Mouse (Mus musculus) liver, embryonic 15.5 days (tissue): ENCODE data around the gene Nt5c3b. TPM values are rescaled to one million over a fixed set of nuclear protein-coding genes. Genes with fewer than 3 reads are reported as not detected.
A peak's percentile ranks its signal among the peaks of the same experiment; 100 is the strongest.

Experiments used
- ATAC-seq: fragments of 200-750 bp; cut with Nextera tagmentation; 2 replicates; pipeline ENCODE4 v1.8.0; 2017; ENCODE audit warnings: moderate number of reproducible peaks, mild to moderate bottlenecking, moderate library complexity; ENCODE audit not compliant: insufficient read depth
- H3K27ac ChIP-seq: fragments of 300-500 bp; sonication (generic); replicated peaks from 2 replicates; pipeline ENCODE4 v1.5.1; 2015; ENCODE audit warnings: mild to moderate bottlenecking, inconsistent platforms
- H3K27me3 ChIP-seq: fragments of 300-500 bp; sonication (generic); 2 replicates; pipeline ENCODE4 v1.6.1; 2015; ENCODE audit warnings: mild to moderate bottlenecking, inconsistent platforms
- H3K36me3 ChIP-seq: fragments of 300-500 bp; sonication (generic); replicated peaks from 2 replicates; pipeline ENCODE4 v1.6.1; 2015; ENCODE audit warnings: moderate library complexity, mild to moderate bottlenecking, inconsistent platforms
- H3K4me1 ChIP-seq: fragments of 300-500 bp; sonication (generic); replicated peaks from 2 replicates; pipeline ENCODE4 v1.6.1; 2015; ENCODE audit warnings: inconsistent platforms
- H3K4me2 ChIP-seq: fragments of 300-500 bp; sonication (generic); 2 replicates; pipeline ENCODE4 v1.6.1; 2015; ENCODE audit warnings: moderate library complexity, mild to moderate bottlenecking, inconsistent platforms
- H3K4me3 ChIP-seq: fragments of 300-500 bp; sonication (generic); replicated peaks from 2 replicates; pipeline ENCODE4 v1.5.1; 2015; ENCODE audit warnings: mild to moderate bottlenecking, inconsistent platforms
- H3K9ac ChIP-seq: fragments of 300-500 bp; sonication (generic); 2 replicates; pipeline ENCODE4 v1.6.1; 2015; ENCODE audit warnings: moderate library complexity, mild to moderate bottlenecking, inconsistent platforms
- H3K9me3 ChIP-seq: fragments of 300-500 bp; sonication (generic); replicated peaks from 2 replicates; pipeline ENCODE4 v1.6.1; 2016; ENCODE audit warnings: inconsistent platforms
- WGBS: fragments of 180-500 bp; shearing (Covaris S2); methylation state at CpG from one replicate; pipeline ENCODE4 v1.1.7; 2015; ENCODE audit warnings: mixed read lengths; ENCODE audit not compliant: insufficient replicate concordance; 5-methylcytosine and 5-hydroxymethylcytosine counted together
- polyA plus RNA-seq: library from polyadenylated mRNA; unstranded; fragments of >200 nt; fragmentation: Nextera tagmentation; extraction: Ambion mirVana; gene quantifications from 2 replicates; pipeline ENCODE4 v1.2.1, GENCODE M21; 2015

Nt5c3b gene
- polyA plus RNA-seq, 1 experiment from 2014 or later = 17.7 TPM

GRCm38 (mm10) chr11:100465229-100465792 lies 23.7 kb upstream of the Nt5c3b start:
- Histone ChIP-seq H3K4me3 (no peak overlapping the region), H3K36me3 (peaks cover 23% of the 10 kb centered on the region), H3K27ac (no peak overlapping the region; the same call in 1 of the 2 replicates), H3K4me2 (no peak overlapping the region), H3K9me3 (no peaks in the 10 kb centered on the region), H3K9ac (no peak overlapping the region), H3K4me1 (peaks cover 18% of the 10 kb centered on the region), H3K27me3 (no peaks in the 10 kb centered on the region)
- no peak; the same call in 1 of the 2 replicates for ATAC-seq
- WGBS = 49% methylated on average over 1 of the region's 1 CpGs

- Histone ChIP-seq H3K27ac (no peak overlapping the region), H3K4me3 (no peak overlapping the region), H3K9ac (no peak overlapping the region), H3K9me3 (no peaks in the 10 kb centered on the region), H3K27me3 (no peaks in the 10 kb centered on the region), H3K36me3 (peaks cover 28% of the 10 kb centered on the region), H3K4me2 (no peak overlapping the region), H3K4me1 (peaks cover 12% of the 10 kb centered on the region)
- ATAC-seq = no peak
- WGBS = 88% methylated on average over 10 of the region's 10 CpGs
Observed at GRCm38 (mm10) chr11:100462699-100463098, 21.1 kb upstream of the Nt5c3b start.

- Histone ChIP-seq H3K4me2 (no peak overlapping the region), H3K27me3 (no peaks in the 10 kb centered on the region), H3K27ac (no peak overlapping the region), H3K36me3 (peaks cover 20% of the 10 kb centered on the region), H3K4me1 (no peaks in the 10 kb centered on the region), H3K9me3 (no peaks in the 10 kb centered on the region), H3K9ac (no peak overlapping the region), H3K4me3 (no peak overlapping the region)
- WGBS = 74% methylated on average over 5 of the region's 5 CpGs
- ATAC-seq = no peak
Observed at GRCm38 (mm10) chr11:100457711-100458110, 16.1 kb upstream of the Nt5c3b start.

- ATAC-seq = no peak
- H3K9ac ChIP-seq = no peak overlapping the region
Observed at GRCm38 (mm10) chr11:100457247-100457646, 15.6 kb upstream of the Nt5c3b start.

GRCm38 (mm10) chr11:100442625-100443024 lies 1.0 kb upstream of the Nt5c3b start:
- 74% methylated on average over 6 of the region's 6 CpGs for WGBS
- Histone ChIP-seq H3K27ac (no peak overlapping the region), H3K9ac (no peak overlapping the region), H3K4me3 (no peak overlapping the region), H3K4me2 (no peak overlapping the region), H3K4me1 (peaks cover 20% of the 10 kb centered on the region), H3K27me3 (no peaks in the 10 kb centered on the region; the same call in 1 of the 2 replicates), H3K9me3 (no peaks in the 10 kb centered on the region), H3K36me3 (no peaks in the 10 kb centered on the region)
- no peak for ATAC-seq

More at GRCm38 (mm10) chr11:100457247-100457646, 15.6 kb upstream of the Nt5c3b start:
- H3K4me3 ChIP-seq = no peak overlapping the region
- no peaks in the 10 kb centered on the region for H3K9me3 ChIP-seq
- WGBS = 65% methylated on average over 4 of the region's 4 CpGs
- H3K27ac ChIP-seq = no peak overlapping the region
- H3K4me2 ChIP-seq = no peak overlapping the region
- peaks cover 18% of the 10 kb centered on the region for H3K36me3 ChIP-seq
- H3K4me1 ChIP-seq = no peaks in the 10 kb centered on the region
- no peaks in the 10 kb centered on the region for H3K27me3 ChIP-seq

- peaks cover 20% of the 10 kb centered on the region for H3K4me1 ChIP-seq
- no peak overlapping the region for H3K27ac ChIP-seq
- ATAC-seq = peak; percentile 87
- H3K36me3 ChIP-seq = no peaks in the 10 kb centered on the region
- peak overlapping the region; percentile 68 for H3K4me3 ChIP-seq
- peak overlapping the region; percentile 92 for H3K4me2 ChIP-seq
- no peaks in the 10 kb centered on the region for H3K9me3 ChIP-seq
- H3K9ac ChIP-seq = peak overlapping the region; percentile 69
- no peaks in the 10 kb centered on the region; the same call in 1 of the 2 replicates for H3K27me3 ChIP-seq
- WGBS = 1% methylated on average over 52 of the region's 52 CpGs
Observed at GRCm38 (mm10) chr11:100440691-100441522, 701 bp downstream of the Nt5c3b start.

GRCm38 (mm10) chr11:100437901-100438300 lies 3.7 kb downstream of the Nt5c3b start:
- Histone ChIP-seq H3K9ac (no peak overlapping the region), H3K27ac (no peak overlapping the region), H3K4me2 (no peak overlapping the region), H3K27me3 (no peaks in the 10 kb centered on the region; the same call in 1 of the 2 replicates), H3K36me3 (0 out of 2 replicates have a peak, but pooled peaks cover 2% of the 10 kb centered on the region), H3K9me3 (no peaks in the 10 kb centered on the region), H3K4me1 (peaks cover 20% of the 10 kb centered on the region), H3K4me3 (no peak overlapping the region)
- 90% methylated on average over 1 of the region's 1 CpGs for WGBS
- ATAC-seq = no peak

GRCm38 (mm10) chr11:100435678-100436246 lies 5.8 kb downstream of the Nt5c3b start:
- ATAC-seq = no peak
- H3K27ac ChIP-seq = no peak overlapping the region
- H3K9me3 ChIP-seq = no peaks in the 10 kb centered on the region
- no peak overlapping the region for H3K4me2 ChIP-seq
- H3K9ac ChIP-seq = no peak overlapping the region
- 0 out of 2 replicates have a peak, but pooled peaks cover 4% of the 10 kb centered on the region for H3K36me3 ChIP-seq
- H3K27me3 ChIP-seq = no peaks in the 10 kb centered on the region
- peaks cover 13% of the 10 kb centered on the region for H3K4me1 ChIP-seq
- no peak overlapping the region for H3K4me3 ChIP-seq
- 69% methylated on average over 9 of the region's 9 CpGs for WGBS

GRCm38 (mm10) chr11:100432002-100432401 lies 9.6 kb downstream of the Nt5c3b start:
- H3K9me3 ChIP-seq = no peaks in the 10 kb centered on the region
- WGBS = 64% methylated on average over 5 of the region's 5 CpGs
- no peak overlapping the region for H3K9ac ChIP-seq
- no peak overlapping the region for H3K4me3 ChIP-seq
- no peak overlapping the region for H3K4me2 ChIP-seq
- no peaks in the 10 kb centered on the region for H3K27me3 ChIP-seq
- no peak for ATAC-seq
- no peak overlapping the region for H3K27ac ChIP-seq
- no peaks in the 10 kb centered on the region for H3K4me1 ChIP-seq
- 0 out of 2 replicates have a peak, but pooled peaks cover 4% of the 10 kb centered on the region for H3K36me3 ChIP-seq

GRCm38 (mm10) chr11:100430052-100430451 lies 11.6 kb downstream of the Nt5c3b start:
- Histone ChIP-seq H3K9me3 (no peaks in the 10 kb centered on the region), H3K9ac (no peak overlapping the region), H3K27ac (no peak overlapping the region), H3K36me3 (0 out of 2 replicates have a peak, but pooled peaks cover 4% of the 10 kb centered on the region), H3K27me3 (no peaks in the 10 kb centered on the region), H3K4me3 (no peak overlapping the region), H3K4me2 (no peak overlapping the region), H3K4me1 (peaks cover 6% of the 10 kb centered on the region; the same call in 1 of the 2 replicates)
- no peak for ATAC-seq
- 78% methylated on average over 7 of the region's 7 CpGs for WGBS

GRCm38 (mm10) chr11:100428612-100429199 lies 12.9 kb downstream of the Nt5c3b start:
- H3K9me3 ChIP-seq = no peaks in the 10 kb centered on the region
- H3K27me3 ChIP-seq = no peaks in the 10 kb centered on the region
- H3K4me1 ChIP-seq = peaks cover 6% of the 10 kb centered on the region; the same call in 1 of the 2 replicates
- no peak for ATAC-seq
- no peak overlapping the region for H3K4me2 ChIP-seq
- H3K36me3 ChIP-seq = 0 out of 2 replicates have a peak, but pooled peaks cover 4% of the 10 kb centered on the region
- no peak overlapping the region for H3K27ac ChIP-seq
- H3K4me3 ChIP-seq = no peak overlapping the region
- WGBS = 63% methylated on average over 9 of the region's 9 CpGs
- no peak overlapping the region for H3K9ac ChIP-seq
